In the genomic region with DNA sequence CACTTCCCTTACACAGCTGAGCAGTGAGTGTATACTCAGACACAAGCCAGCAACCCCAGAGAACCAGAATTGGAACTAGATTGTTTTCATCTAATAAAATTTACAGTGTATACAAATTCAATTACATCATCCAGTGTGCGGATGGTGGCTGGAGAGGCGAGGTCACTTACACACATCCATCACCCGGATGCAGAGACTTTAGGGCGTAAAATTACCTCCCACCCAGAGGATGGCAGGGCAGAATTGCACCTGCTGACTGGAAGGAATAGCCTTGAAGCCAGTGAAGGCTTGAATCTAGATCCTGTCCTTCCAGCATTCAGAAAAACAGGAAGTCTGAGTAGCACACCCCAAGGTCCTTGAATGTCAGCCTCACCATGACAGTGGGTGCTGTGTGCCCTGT, we compare ENCODE assay signal across 20 mouse cellular contexts.
DNase-seq lines count a peak whose midpoint lies in the region; ATAC-seq lines count a peak whose summit lies in the region.
"Had no signal": no experiment of that assay in that cellular context is flagged by ENCODE, and none has a peak within 500 bp of the region (broad histone marks: within the 10 kb centered on the region; RNA-seq: fewer than 3 reads in every experiment).

No protein-coding gene starts in this region.

- ATAC-seq in kidney, embryonic 14.5 days (ENCODE audit: low FRiP score, low TSS enrichment) = peak; percentile 69; the same call in 1 of the 2 replicates
- ATAC-seq in kidney, embryonic 16.5 days (ENCODE audit: low FRiP score, low TSS enrichment) = peak; percentile 61; the same call in 1 of the 2 replicates
- ATAC-seq: forebrain, embryonic 14.5 days; forebrain, embryonic 16.5 days had no signal

- no peaks in the 10 kb centered on the region for H3K27me3 ChIP-seq in kidney, embryonic 14.5 days (ENCODE audit: control insufficient read depth, insufficient read depth, low read length)
- H3K27me3 ChIP-seq in kidney, embryonic 16.5 days (ENCODE audit: insufficient read depth, low read length) = no peaks in the 10 kb centered on the region
- H3K27me3 ChIP-seq: embryonic facial prominence, embryonic 13.5 days; embryonic facial prominence, embryonic 15.5 days; forebrain, embryonic 12.5 days had no signal

- 0 out of 2 replicates have a peak, but pooled peaks cover 9% of the 10 kb centered on the region for H3K4me1 ChIP-seq in kidney, embryonic 14.5 days (ENCODE audit: control insufficient read depth, insufficient read depth, low read length)
- no peaks in the 10 kb centered on the region for H3K4me1 ChIP-seq in kidney, embryonic 16.5 days (ENCODE audit: insufficient read depth, low read length)
- H3K4me1 ChIP-seq: embryonic facial prominence, embryonic 13.5 days; embryonic facial prominence, embryonic 15.5 days; forebrain, embryonic 10.5 days; forebrain, embryonic 12.5 days had no signal

- WGBS in kidney, embryonic 14.5 days = 30% methylated on average over 4 of the region's 4 CpGs
- 27% methylated on average over 4 of the region's 4 CpGs for WGBS in kidney, embryonic 16.5 days

- H3K36me3 ChIP-seq in kidney, embryonic 14.5 days (ENCODE audit: control insufficient read depth, insufficient read depth, low read length) = no peaks in the 10 kb centered on the region
- no peaks in the 10 kb centered on the region for H3K36me3 ChIP-seq in kidney, embryonic 16.5 days (ENCODE audit: insufficient read depth, low read length)
- H3K36me3 ChIP-seq: embryonic facial prominence, embryonic 13.5 days; embryonic facial prominence, embryonic 15.5 days; forebrain, embryonic 10.5 days; forebrain, embryonic 12.5 days had no signal

- no peak overlapping the region for H3K27ac ChIP-seq in kidney, embryonic 14.5 days (ENCODE audit: low read depth, low read length)
- no peak overlapping the region for H3K27ac ChIP-seq in kidney, embryonic 16.5 days (ENCODE audit: low read length)
- H3K27ac ChIP-seq: embryonic facial prominence, embryonic 13.5 days; embryonic facial prominence, embryonic 15.5 days; forebrain, embryonic 10.5 days; forebrain, embryonic 12.5 days had no signal

- no peak overlapping the region for H3K9ac ChIP-seq in kidney, embryonic 14.5 days (ENCODE audit: low read depth, low read length)
- no peak overlapping the region for H3K9ac ChIP-seq in kidney, embryonic 16.5 days (replicated peaks; ENCODE audit: low read length)
- H3K9ac ChIP-seq: embryonic facial prominence, embryonic 13.5 days; embryonic facial prominence, embryonic 15.5 days; forebrain, embryonic 12.5 days had no signal

- no peak for DNase-seq in kidney, adult 9 months
- no peak for DNase-seq in kidney, postnatal 36 days
- DNase-seq: adrenal gland, adult 2 months; adrenal gland, postnatal 10 days; adrenal gland, postnatal 25 days; cerebellum, adult 11 months; cerebellum, adult 18-20 months; cerebellum, adult 8-10 months; cerebellum, adult 9-11 months; cerebellum, postnatal 14 days; cerebellum, postnatal 36 days had no signal

- no peak overlapping the region for H3K4me2 ChIP-seq in kidney, embryonic 14.5 days (replicated peaks; ENCODE audit: low read depth, low read length)
- H3K4me2 ChIP-seq in kidney, embryonic 16.5 days (replicated peaks; ENCODE audit: low read depth, low read length) = no peak overlapping the region
- H3K4me2 ChIP-seq: embryonic facial prominence, embryonic 13.5 days; embryonic facial prominence, embryonic 15.5 days; forebrain, embryonic 12.5 days had no signal

- no peak overlapping the region for H3K4me3 ChIP-seq in kidney, embryonic 14.5 days (ENCODE audit: low read length)
- no peak overlapping the region for H3K4me3 ChIP-seq in kidney, embryonic 16.5 days (ENCODE audit: low read length)
- H3K4me3 ChIP-seq: embryonic facial prominence, embryonic 13.5 days; embryonic facial prominence, embryonic 15.5 days; erythroblast, embryonic 14.5 days; forebrain, embryonic 10.5 days; forebrain, embryonic 12.5 days had no signal

- no peaks in the 10 kb centered on the region for H3K9me3 ChIP-seq in kidney, embryonic 14.5 days (ENCODE audit: control insufficient read depth, low read length)
- H3K9me3 ChIP-seq in kidney, embryonic 16.5 days (ENCODE audit: low read length) = no peaks in the 10 kb centered on the region
- H3K9me3 ChIP-seq: embryonic facial prominence, embryonic 13.5 days; embryonic facial prominence, embryonic 15.5 days; forebrain, embryonic 10.5 days; forebrain, embryonic 12.5 days had no signal
